Mouse (Mus musculus): ENCODE results near the gene Anks6. TPM values are rescaled to one million over a fixed set of nuclear protein-coding genes. Genes with fewer than 3 reads are reported as not detected.

Gene Anks6
- 4.6 and 4.9 TPM in 2 replicates for polyA plus RNA-seq (2015; fragmentation: Nextera tagmentation; extraction: Ambion mirVana)

GRCm38 (mm10) chr4:47056791-47057509 lies at the start of gene Anks6:
Anks6 (minus strand) TSS chr4:47057427.
- under 1% methylated on average over 64 of the region's 86 CpGs for whole genome bisulfite sequencing
- H3K9ac ChIP-seq (replicated peaks; ENCODE audit: low read depth, low read length): peak within 1 kb of the TSS; percentile 84
- no peaks in the 10 kb centered on the region for H3K36me3 ChIP-seq (ENCODE audit: control insufficient read depth, insufficient read depth)
- H3K27ac ChIP-seq (ENCODE audit: low read length): peak within 1 kb of the TSS; percentile 41
- ATAC-seq: peak; percentile 90
- H3K27me3 ChIP-seq (replicated peaks; ENCODE audit: control insufficient read depth, insufficient read depth, low read length): no peaks in the 10 kb centered on the region
- H3K4me3 ChIP-seq (replicated peaks; ENCODE audit: low read length): peak within 1 kb of the TSS; percentile 81
- peaks cover 12% of the 10 kb centered on the region for H3K4me1 ChIP-seq (replicated peaks; ENCODE audit: control insufficient read depth, insufficient read depth, low read length)
- peak within 1 kb of the TSS; percentile 87 for H3K4me2 ChIP-seq (ENCODE audit: low read length)
- H3K9me3 ChIP-seq (ENCODE audit: control insufficient read depth, low read length): no peaks in the 10 kb centered on the region

- 95% methylated on average over 10 of the region's 10 CpGs for WGBS
- H3K9me3 ChIP-seq (ENCODE audit: control insufficient read depth, low read length): no peaks in the 10 kb centered on the region
- H3K4me3 ChIP-seq (replicated peaks; ENCODE audit: low read length): no peak overlapping the region
- no peak overlapping the region for H3K9ac ChIP-seq (replicated peaks; ENCODE audit: low read depth, low read length)
- H3K27ac ChIP-seq (ENCODE audit: low read length): no peak overlapping the region
- no peaks in the 10 kb centered on the region for H3K27me3 ChIP-seq (replicated peaks; ENCODE audit: control insufficient read depth, insufficient read depth, low read length)
- no peak for ATAC-seq
- no peaks in the 10 kb centered on the region for H3K4me1 ChIP-seq (replicated peaks; ENCODE audit: control insufficient read depth, insufficient read depth, low read length)
- no peak overlapping the region for H3K4me2 ChIP-seq (ENCODE audit: low read length)
- no peaks in the 10 kb centered on the region for H3K36me3 ChIP-seq (ENCODE audit: control insufficient read depth, insufficient read depth)
Measured at GRCm38 (mm10) chr4:47103561-47103960, 46.3 kb upstream of the Anks6 start.

GRCm38 (mm10) chr4:47093647-47094046 lies 36.4 kb upstream of the Anks6 start:
- no peak overlapping the region for H3K27ac ChIP-seq (ENCODE audit: low read length)
- no peak overlapping the region for H3K9ac ChIP-seq (replicated peaks; ENCODE audit: low read depth, low read length)
- ATAC-seq: no peak
- H3K36me3 ChIP-seq (ENCODE audit: control insufficient read depth, insufficient read depth): no peaks in the 10 kb centered on the region
- H3K27me3 ChIP-seq (replicated peaks; ENCODE audit: control insufficient read depth, insufficient read depth, low read length): peaks cover 11% of the 10 kb centered on the region
- H3K9me3 ChIP-seq (ENCODE audit: control insufficient read depth, low read length): no peaks in the 10 kb centered on the region
- no peak overlapping the region for H3K4me2 ChIP-seq (ENCODE audit: low read length)
- H3K4me1 ChIP-seq (replicated peaks; ENCODE audit: control insufficient read depth, insufficient read depth, low read length): peaks cover 8% of the 10 kb centered on the region
- 19% methylated on average over 6 of the region's 6 CpGs for WGBS
- H3K4me3 ChIP-seq (replicated peaks; ENCODE audit: low read length): no peak overlapping the region

- Histone ChIP-seq H3K9me3 (ENCODE audit: control insufficient read depth, low read length) (no peaks in the 10 kb centered on the region), H3K4me2 (ENCODE audit: low read length) (no peak overlapping the region), H3K27ac (ENCODE audit: low read length) (no peak overlapping the region), H3K4me3 (replicated peaks; ENCODE audit: low read length) (no peak overlapping the region), H3K9ac (replicated peaks; ENCODE audit: low read depth, low read length) (no peak overlapping the region), H3K36me3 (ENCODE audit: control insufficient read depth, insufficient read depth) (no peaks in the 10 kb centered on the region), H3K4me1 (replicated peaks; ENCODE audit: control insufficient read depth, insufficient read depth, low read length) (peaks cover 8% of the 10 kb centered on the region), H3K27me3 (replicated peaks; ENCODE audit: control insufficient read depth, insufficient read depth, low read length) (peaks cover 11% of the 10 kb centered on the region)
- ATAC-seq: no peak
- WGBS: 24% methylated on average over 9 of the region's 9 CpGs
Measured at GRCm38 (mm10) chr4:47093161-47093560, 35.9 kb upstream of the Anks6 start.

GRCm38 (mm10) chr4:47092387-47093021 lies 35.3 kb upstream of the Anks6 start:
- H3K9me3 ChIP-seq (ENCODE audit: control insufficient read depth, low read length): no peaks in the 10 kb centered on the region
- peak overlapping the region; percentile 72 for H3K4me3 ChIP-seq (replicated peaks; ENCODE audit: low read length)
- ATAC-seq: peak; percentile 43; the same call in 1 of the 2 replicates
- 1% methylated on average over 21 of the region's 21 CpGs for WGBS
- H3K27ac ChIP-seq (ENCODE audit: low read length): no peak overlapping the region
- H3K4me1 ChIP-seq (replicated peaks; ENCODE audit: control insufficient read depth, insufficient read depth, low read length): peaks cover 8% of the 10 kb centered on the region
- H3K4me2 ChIP-seq (ENCODE audit: low read length): peak overlapping the region; percentile 94
- H3K9ac ChIP-seq (replicated peaks; ENCODE audit: low read depth, low read length): peak overlapping the region; percentile 74
- no peaks in the 10 kb centered on the region for H3K36me3 ChIP-seq (ENCODE audit: control insufficient read depth, insufficient read depth)
- H3K27me3 ChIP-seq (replicated peaks; ENCODE audit: control insufficient read depth, insufficient read depth, low read length): peaks cover 11% of the 10 kb centered on the region

- Histone ChIP-seq H3K4me1 (replicated peaks; ENCODE audit: control insufficient read depth, insufficient read depth, low read length) (peaks cover 8% of the 10 kb centered on the region), H3K9me3 (ENCODE audit: control insufficient read depth, low read length) (no peaks in the 10 kb centered on the region), H3K9ac (replicated peaks; ENCODE audit: low read depth, low read length) (peak within 1 kb of the TSS; percentile 74), H3K4me3 (replicated peaks; ENCODE audit: low read length) (peak within 1 kb of the TSS; percentile 72), H3K27me3 (replicated peaks; ENCODE audit: control insufficient read depth, insufficient read depth, low read length) (peaks cover 11% of the 10 kb centered on the region), H3K27ac (ENCODE audit: low read length) (no peak within 1 kb of the TSS), H3K36me3 (ENCODE audit: control insufficient read depth, insufficient read depth) (no peaks in the 10 kb centered on the region), H3K4me2 (ENCODE audit: low read length) (peak within 1 kb of the TSS; percentile 94)
- WGBS: 2% methylated on average over 49 of the region's 74 CpGs
- peak; percentile 84 for ATAC-seq
Measured at GRCm38 (mm10) chr4:47091493-47092386, 34.5 kb upstream of the Anks6 start, which contains the start of gene Galnt12. Galnt12 (plus strand) TSS chr4:47091909.

GRCm38 (mm10) chr4:47088671-47089070 lies 31.4 kb upstream of the Anks6 start:
- Histone ChIP-seq H3K4me3 (replicated peaks; ENCODE audit: low read length) (no peak overlapping the region), H3K4me1 (replicated peaks; ENCODE audit: control insufficient read depth, insufficient read depth, low read length) (peaks cover 8% of the 10 kb centered on the region), H3K9ac (replicated peaks; ENCODE audit: low read depth, low read length) (no peak overlapping the region), H3K9me3 (ENCODE audit: control insufficient read depth, low read length) (no peaks in the 10 kb centered on the region), H3K27me3 (replicated peaks; ENCODE audit: control insufficient read depth, insufficient read depth, low read length) (peaks cover 10% of the 10 kb centered on the region), H3K4me2 (ENCODE audit: low read length) (no peak overlapping the region), H3K36me3 (ENCODE audit: control insufficient read depth, insufficient read depth) (no peaks in the 10 kb centered on the region), H3K27ac (ENCODE audit: low read length) (no peak overlapping the region)
- ATAC-seq: no peak
- 87% methylated on average over 7 of the region's 7 CpGs for WGBS

- ATAC-seq: no peak
- H3K9me3 ChIP-seq (ENCODE audit: control insufficient read depth, low read length): no peaks in the 10 kb centered on the region
- no peaks in the 10 kb centered on the region for H3K27me3 ChIP-seq (replicated peaks; ENCODE audit: control insufficient read depth, insufficient read depth, low read length)
- no peak overlapping the region for H3K4me2 ChIP-seq (ENCODE audit: low read length)
- no peak overlapping the region for H3K27ac ChIP-seq (ENCODE audit: low read length)
- no peaks in the 10 kb centered on the region for H3K4me1 ChIP-seq (replicated peaks; ENCODE audit: control insufficient read depth, insufficient read depth, low read length)
- H3K36me3 ChIP-seq (ENCODE audit: control insufficient read depth, insufficient read depth): no peaks in the 10 kb centered on the region
- no peak overlapping the region for H3K9ac ChIP-seq (replicated peaks; ENCODE audit: low read depth, low read length)
- 87% methylated on average over 7 of the region's 7 CpGs for WGBS
- no peak overlapping the region for H3K4me3 ChIP-seq (replicated peaks; ENCODE audit: low read length)
Measured at GRCm38 (mm10) chr4:47083824-47084223, 26.6 kb upstream of the Anks6 start.

- 91% methylated on average over 4 of the region's 4 CpGs for WGBS
- no peaks in the 10 kb centered on the region for H3K9me3 ChIP-seq (ENCODE audit: control insufficient read depth, low read length)
- no peak overlapping the region for H3K4me3 ChIP-seq (replicated peaks; ENCODE audit: low read length)
- no peaks in the 10 kb centered on the region for H3K4me1 ChIP-seq (replicated peaks; ENCODE audit: control insufficient read depth, insufficient read depth, low read length)
- H3K27ac ChIP-seq (ENCODE audit: low read length): no peak overlapping the region
- H3K9ac ChIP-seq (replicated peaks; ENCODE audit: low read depth, low read length): no peak overlapping the region
- no peak overlapping the region for H3K4me2 ChIP-seq (ENCODE audit: low read length)
- no peaks in the 10 kb centered on the region for H3K27me3 ChIP-seq (replicated peaks; ENCODE audit: control insufficient read depth, insufficient read depth, low read length)
- H3K36me3 ChIP-seq (ENCODE audit: control insufficient read depth, insufficient read depth): no peaks in the 10 kb centered on the region
- ATAC-seq: no peak
Measured at GRCm38 (mm10) chr4:47080647-47081010, 23.4 kb upstream of the Anks6 start.

Measured in forebrain, embryonic 16.5 days (tissue).